Mouse (Mus musculus) midbrain, embryonic 14.5 days (tissue): Measurements from ENCODE around the gene Sh3bgrl2. TPM values are rescaled to one million over a fixed set of nuclear protein-coding genes. Genes with fewer than 3 reads are reported as not detected.
A peak's percentile ranks its signal among the peaks of the same experiment; 100 is the strongest.
"Not testable (repeated sequence)": the region's sequence is repeated elsewhere in the genome, so short reads cannot be mapped to it uniquely, and the experiment has no call there.

Experiments
- ATAC-seq: fragments of 200-750 bp; cut with Nextera tagmentation; 2 replicates; pipeline ENCODE4 v1.8.0; 2017; ENCODE audit warnings: moderate number of reproducible peaks, moderate library complexity; ENCODE audit not compliant: low FRiP score, low TSS enrichment
- DNase-seq: peaks from one replicate; pipeline ENCODE4 v3.0.0-alpha.2; 2015
- H3K27ac ChIP-seq: fragments of 300-500 bp; sonication (generic); replicated peaks from 2 replicates; pipeline ENCODE4 v1.5.1; 2014; ENCODE audit warnings: mild to moderate bottlenecking, low read depth, low read length, moderate library complexity
- H3K27me3 ChIP-seq: fragments of 300-500 bp; sonication (generic); 2 replicates; pipeline ENCODE4 v1.6.1; 2014; ENCODE audit warnings: low read length, control low read depth, mixed read lengths; ENCODE audit not compliant: control insufficient read depth, insufficient read depth
- H3K36me3 ChIP-seq: fragments of 300-500 bp; sonication (generic); 2 replicates; pipeline ENCODE4 v1.6.1; 2014; ENCODE audit warnings: low read length, control low read depth; ENCODE audit not compliant: control insufficient read depth, insufficient read depth
- H3K4me1 ChIP-seq: fragments of 300-500 bp; sonication (generic); 2 replicates; pipeline ENCODE4 v1.6.1; 2014; ENCODE audit warnings: mild to moderate bottlenecking, antibody characterized with exemption, low read length, control low read depth; ENCODE audit not compliant: control insufficient read depth, insufficient read depth
- H3K4me2 ChIP-seq: fragments of 300-500 bp; sonication (generic); 2 replicates; pipeline ENCODE4 v1.6.1; 2014; ENCODE audit warnings: mild to moderate bottlenecking, low read length, moderate library complexity
- H3K4me3 ChIP-seq: fragments of 300-500 bp; sonication (generic); replicated peaks from 2 replicates; pipeline ENCODE4 v1.5.1; 2014; ENCODE audit warnings: low read depth, low read length
- H3K9ac ChIP-seq: fragments of 300-500 bp; sonication (generic); replicated peaks from 2 replicates; pipeline ENCODE4 v1.6.1; 2014; ENCODE audit warnings: mild to moderate bottlenecking, low read length, moderate library complexity
- H3K9me3 ChIP-seq: fragments of 300-500 bp; sonication (generic); 2 replicates; pipeline ENCODE4 v1.6.1; 2016; ENCODE audit warnings: low read length, control low read depth, mixed read lengths; ENCODE audit not compliant: control insufficient read depth
- WGBS: fragments of 180-500 bp; shearing (Covaris S2); extraction: QIAGEN DNeasy Blood & Tissue Kit; methylation state at CpG from one replicate; pipeline ENCODE4 v1.1.7; 2014; 5-methylcytosine and 5-hydroxymethylcytosine counted together
- polyA plus RNA-seq: library from polyadenylated mRNA; unstranded; fragments of >200 nt; fragmentation: Nextera tagmentation; extraction: Ambion mirVana; gene quantifications from 2 replicates; pipeline ENCODE4 v1.2.1, GENCODE M21; 2014

Gene Sh3bgrl2
- 10.7 and 11.3 TPM in 2 replicates for polyA plus RNA-seq

- Histone ChIP-seq H3K9me3 (no peaks in the 10 kb centered on the region), H3K4me3 (peak within 1 kb of the TSS; percentile 54), H3K27ac (no peak within 1 kb of the TSS), H3K36me3 (no peaks in the 10 kb centered on the region), H3K4me2 (peak within 1 kb of the TSS; percentile 64), H3K4me1 (peaks cover 4% of the 10 kb centered on the region; the same call in 1 of the 2 replicates), H3K27me3 (no peaks in the 10 kb centered on the region), H3K9ac (peak within 1 kb of the TSS; percentile 51)
- 2% methylated on average over 76 of the region's 76 CpGs for WGBS
- DNase-seq = peak; percentile 91
- peak; percentile 90 for ATAC-seq
These were observed at the start of gene Sh3bgrl2 for GRCm38 (mm10) chr9:83547830-83548689. Sh3bgrl2 (plus strand) TSS chr9:83548327.

DNA sequence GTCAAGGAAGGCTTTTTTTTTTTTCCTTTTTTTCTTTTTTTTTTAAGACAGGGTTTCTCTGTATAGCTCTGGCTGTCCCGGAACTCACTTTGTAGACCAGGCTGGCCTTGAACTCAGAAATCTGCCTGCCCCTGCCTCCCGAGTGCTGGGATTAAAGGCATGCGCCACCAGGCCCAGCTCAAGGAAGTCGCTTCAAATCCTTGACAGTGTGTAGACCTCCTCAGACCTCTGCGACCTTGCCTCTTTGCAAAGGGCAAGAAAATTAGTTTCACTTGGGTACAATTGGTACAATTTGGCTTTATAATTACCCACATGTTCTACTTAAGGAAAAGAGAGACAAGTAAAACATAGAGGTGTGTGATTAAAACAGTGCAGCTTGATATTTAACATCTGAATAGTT lies 29.0 kb upstream of the Sh3bgrl2 start:
- peak; percentile 16 for DNase-seq
- ATAC-seq = peak; percentile 20; the same call in 1 of the 2 replicates
- peak overlapping the region; percentile 65; the same call in 1 of the 2 replicates for H3K27ac ChIP-seq
- not testable (repeated sequence) for H3K4me2 ChIP-seq, H3K4me3 ChIP-seq, H3K36me3 ChIP-seq, H3K9ac ChIP-seq, H3K27me3 ChIP-seq, H3K9me3 ChIP-seq, H3K4me1 ChIP-seq
- WGBS = 45% methylated on average over 5 of the region's 5 CpGs

GRCm38 (mm10) chr9:83519510-83520155 lies 28.5 kb upstream of the Sh3bgrl2 start:
- peak; percentile 71 for DNase-seq
- Histone ChIP-seq H3K27me3 (no peaks in the 10 kb centered on the region), H3K4me1 (peaks cover 9% of the 10 kb centered on the region), H3K4me3 (no peak overlapping the region), H3K4me2 (peak overlapping the region; percentile 28; the same call in 1 of the 2 replicates), H3K9me3 (no peaks in the 10 kb centered on the region), H3K9ac (no peak overlapping the region), H3K36me3 (no peaks in the 10 kb centered on the region), H3K27ac (peak overlapping the region; percentile 65)
- WGBS = 35% methylated on average over 6 of the region's 6 CpGs
- peak; percentile 82; the same call in 1 of the 2 replicates for ATAC-seq

- H3K27ac ChIP-seq = no peak overlapping the region
- no peaks in the 10 kb centered on the region for H3K4me1 ChIP-seq
- H3K4me3 ChIP-seq = no peak overlapping the region
- H3K4me2 ChIP-seq = no peak overlapping the region
- no peak for ATAC-seq
- 87% methylated on average over 7 of the region's 7 CpGs for WGBS
- no peak overlapping the region for H3K9ac ChIP-seq
- H3K9me3 ChIP-seq = no peaks in the 10 kb centered on the region
- no peaks in the 10 kb centered on the region for H3K36me3 ChIP-seq
- H3K27me3 ChIP-seq = no peaks in the 10 kb centered on the region
- no peak for DNase-seq
These were observed 20.6 kb upstream of the Sh3bgrl2 start for GRCm38 (mm10) chr9:83527341-83528060.

GRCm38 (mm10) chr9:83533044-83533769 lies 14.9 kb upstream of the Sh3bgrl2 start:
- no peak overlapping the region for H3K4me3 ChIP-seq
- no peaks in the 10 kb centered on the region for H3K4me1 ChIP-seq
- H3K36me3 ChIP-seq = no peaks in the 10 kb centered on the region
- H3K27ac ChIP-seq = no peak overlapping the region
- ATAC-seq (no peak), DNase-seq (no peak)
- H3K27me3 ChIP-seq = no peaks in the 10 kb centered on the region
- no peak overlapping the region for H3K9ac ChIP-seq
- no peak overlapping the region for H3K4me2 ChIP-seq
- 88% methylated on average over 5 of the region's 5 CpGs for WGBS
- H3K9me3 ChIP-seq = no peaks in the 10 kb centered on the region

DNA sequence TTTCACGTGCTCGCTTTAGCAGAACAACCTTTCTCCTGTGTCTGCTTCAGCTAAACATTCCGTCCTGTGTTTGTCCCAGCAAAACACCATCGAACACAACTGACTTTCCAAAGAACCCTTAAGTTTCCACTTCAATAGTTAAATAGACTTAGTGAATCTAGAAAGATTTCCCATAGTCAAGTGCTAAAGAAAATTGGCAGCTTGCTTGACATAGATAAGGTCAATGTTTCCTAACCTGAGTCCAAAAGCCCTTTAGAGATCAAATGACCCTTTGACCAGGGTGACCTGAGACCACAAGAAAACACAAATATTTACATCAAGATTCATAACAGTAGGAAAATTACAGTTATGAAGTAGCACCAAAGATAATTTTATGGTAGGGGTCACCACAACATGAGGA lies 11.2 kb upstream of the Sh3bgrl2 start:
- H3K4me1 ChIP-seq = no peaks in the 10 kb centered on the region
- 98% methylated on average over 4 of the region's 4 CpGs for whole genome bisulfite sequencing

GRCm38 (mm10) chr9:83537510-83537909 lies 10.6 kb upstream of the Sh3bgrl2 start:
- H3K9ac ChIP-seq = no peak overlapping the region
- no peak for ATAC-seq
- H3K27me3 ChIP-seq = no peaks in the 10 kb centered on the region
- WGBS = 38% methylated on average over 2 of the region's 2 CpGs
- H3K9me3 ChIP-seq = no peaks in the 10 kb centered on the region
- no peaks in the 10 kb centered on the region for H3K36me3 ChIP-seq
- H3K27ac ChIP-seq = no peak overlapping the region
- H3K4me3 ChIP-seq = no peak overlapping the region
- no peak overlapping the region for H3K4me2 ChIP-seq
- H3K4me1 ChIP-seq = no peaks in the 10 kb centered on the region
- DNase-seq = no peak

More for the DNA sequence above, 11.2 kb upstream of the Sh3bgrl2 start:
- Histone ChIP-seq H3K4me2 (no peak overlapping the region), H3K9me3 (no peaks in the 10 kb centered on the region), H3K27ac (no peak overlapping the region), H3K36me3 (no peaks in the 10 kb centered on the region), H3K4me3 (no peak overlapping the region), H3K27me3 (no peaks in the 10 kb centered on the region), H3K9ac (no peak overlapping the region)
- ATAC-seq (no peak), DNase-seq (no peak)

- H3K27ac ChIP-seq = no peak overlapping the region
- WGBS = 42% methylated on average over 15 of the region's 15 CpGs
- DNase-seq (peak; percentile 28), ATAC-seq (no peak; the same call in 1 of the 2 replicates)
- H3K9ac ChIP-seq = no peak overlapping the region
- no peak overlapping the region for H3K4me3 ChIP-seq
- no peaks in the 10 kb centered on the region for H3K27me3 ChIP-seq
- no peaks in the 10 kb centered on the region for H3K36me3 ChIP-seq
- no peak overlapping the region for H3K4me2 ChIP-seq
- H3K9me3 ChIP-seq = no peaks in the 10 kb centered on the region
- no peaks in the 10 kb centered on the region for H3K4me1 ChIP-seq
These were observed 10.1 kb upstream of the Sh3bgrl2 start for GRCm38 (mm10) chr9:83537921-83538536.
